Mouse (Mus musculus): ENCODE results near the gene Uqcc2. TPM values are rescaled to one million over a fixed set of nuclear protein-coding genes. Genes with fewer than 3 reads are reported as not detected.

The Uqcc2 gene
- total and polyA plus RNA-seq, 3 experiments, result 42.6 to 205 (median 113) TPM

GRCm38 (mm10) chr17:27121266-27121665 is 12.4 kb downstream of the Uqcc2 start:
- peaks cover 100% of the 10 kb centered on the region for H3K36me3 ChIP-seq (replicated peaks)
- no peaks in the 10 kb centered on the region for H3K9me3 ChIP-seq (replicated peaks)
- ATAC-seq (ENCODE audit: extremely low read depth, insufficient number of reproducible peaks, low FRiP score, poor library complexity, severe bottlenecking) (no peak), DNase-seq (ENCODE audit: low spot score) (no peak)
- TF ChIP-seq GATA1 (IDR thresholded peaks at IDR 0.05; ENCODE audit: borderline replicate concordance, low read length) (no peak), CTCF (IDR thresholded peaks at IDR 0.05; ENCODE audit: low read depth, low read length) (no peak), GATA2 (IDR thresholded peaks at IDR 0.05; ENCODE audit: borderline replicate concordance, low read depth, low read length) (no peak), POLR2AphosphoS5 (IDR thresholded peaks at IDR 0.05; ENCODE audit: insufficient replicate concordance, low read depth, low read length) (no peak), TAL1 (conservative IDR thresholded peaks at IDR 0.05; ENCODE audit: low read depth, low read length) (no peak)
- H3K4me1 ChIP-seq (ENCODE audit: insufficient read depth, low read depth, low read length), result peaks cover 6% of the 10 kb centered on the region
- H3K27me3 ChIP-seq (ENCODE audit: insufficient read depth, low read length), result no peaks in the 10 kb centered on the region; the same call in 1 of the 2 replicates
- H3K4me3 ChIP-seq (ENCODE audit: low read depth, low read length), result no peak overlapping the region

GRCm38 (mm10) chr17:27120561-27121024 is 13.1 kb downstream of the Uqcc2 start:
- Histone ChIP-seq H3K4me3 (ENCODE audit: low read depth, low read length) (no peak overlapping the region), H3K27me3 (ENCODE audit: insufficient read depth, low read length) (peaks cover 3% of the 10 kb centered on the region; the same call in 1 of the 2 replicates), H3K4me1 (ENCODE audit: insufficient read depth, low read depth, low read length) (peaks cover 6% of the 10 kb centered on the region; the same call in 1 of the 2 replicates), H3K9me3 (replicated peaks) (no peaks in the 10 kb centered on the region), H3K36me3 (replicated peaks) (peaks cover 100% of the 10 kb centered on the region)
- no peak for TF ChIP-seq TAL1 (conservative IDR thresholded peaks at IDR 0.05; ENCODE audit: low read depth, low read length)
- TF ChIP-seq CTCF (IDR thresholded peaks at IDR 0.05; ENCODE audit: low read depth, low read length), result peak; percentile 57
- no peak for ATAC-seq (ENCODE audit: extremely low read depth, insufficient number of reproducible peaks, low FRiP score, poor library complexity, severe bottlenecking)
- DNase-seq (ENCODE audit: low spot score), result no peak

GRCm38 (mm10) chr17:27119954-27120353 is 13.8 kb downstream of the Uqcc2 start:
- DNase-seq (ENCODE audit: low spot score) (no peak), ATAC-seq (ENCODE audit: extremely low read depth, insufficient number of reproducible peaks, low FRiP score, poor library complexity, severe bottlenecking) (no peak)
- Histone ChIP-seq H3K36me3 (replicated peaks) (peaks cover 99% of the 10 kb centered on the region), H3K4me1 (ENCODE audit: insufficient read depth, low read depth, low read length) (peaks cover 6% of the 10 kb centered on the region; the same call in 1 of the 2 replicates), H3K4me3 (ENCODE audit: low read depth, low read length) (no peak overlapping the region), H3K27me3 (ENCODE audit: insufficient read depth, low read length) (peaks cover 3% of the 10 kb centered on the region; the same call in 1 of the 2 replicates), H3K9me3 (replicated peaks) (no peaks in the 10 kb centered on the region)
- TF ChIP-seq GATA1 (IDR thresholded peaks at IDR 0.05; ENCODE audit: borderline replicate concordance, low read length) (no peak), CTCF (IDR thresholded peaks at IDR 0.05; ENCODE audit: low read depth, low read length) (no peak)

- H3K4me3 ChIP-seq (ENCODE audit: low read depth, low read length), result no peak overlapping the region
- no peak for TF ChIP-seq TAL1 (conservative IDR thresholded peaks at IDR 0.05; ENCODE audit: low read depth, low read length)
- no peak for TF ChIP-seq GATA2 (IDR thresholded peaks at IDR 0.05; ENCODE audit: borderline replicate concordance, low read depth, low read length)
- no peak for TF ChIP-seq GATA1 (IDR thresholded peaks at IDR 0.05; ENCODE audit: borderline replicate concordance, low read length)
- TF ChIP-seq POLR2AphosphoS5 (IDR thresholded peaks at IDR 0.05; ENCODE audit: insufficient replicate concordance, low read depth, low read length), result no peak
- TF ChIP-seq CTCF (IDR thresholded peaks at IDR 0.05; ENCODE audit: low read depth, low read length), result no peak
- DNase-seq (ENCODE audit: low spot score), result no peak
- peaks cover 6% of the 10 kb centered on the region; the same call in 1 of the 2 replicates for H3K4me1 ChIP-seq (ENCODE audit: insufficient read depth, low read depth, low read length)
- ATAC-seq (ENCODE audit: extremely low read depth, insufficient number of reproducible peaks, low FRiP score, poor library complexity, severe bottlenecking), result no peak
- H3K9me3 ChIP-seq (replicated peaks), result no peaks in the 10 kb centered on the region
- H3K36me3 ChIP-seq (replicated peaks), result peaks cover 99% of the 10 kb centered on the region
- peaks cover 3% of the 10 kb centered on the region; the same call in 1 of the 2 replicates for H3K27me3 ChIP-seq (ENCODE audit: insufficient read depth, low read length)
These were observed 14.2 kb downstream of the Uqcc2 start for GRCm38 (mm10) chr17:27119540-27119895.

- TF ChIP-seq TAL1 (conservative IDR thresholded peaks at IDR 0.05; ENCODE audit: low read depth, low read length) (no peak), GATA1 (IDR thresholded peaks at IDR 0.05; ENCODE audit: borderline replicate concordance, low read length) (no peak), CTCF (IDR thresholded peaks at IDR 0.05; ENCODE audit: low read depth, low read length) (no peak), GATA2 (IDR thresholded peaks at IDR 0.05; ENCODE audit: borderline replicate concordance, low read depth, low read length) (no peak), POLR2AphosphoS5 (IDR thresholded peaks at IDR 0.05; ENCODE audit: insufficient replicate concordance, low read depth, low read length) (no peak)
- Histone ChIP-seq H3K4me3 (ENCODE audit: low read depth, low read length) (no peak overlapping the region), H3K36me3 (replicated peaks) (peaks cover 99% of the 10 kb centered on the region), H3K27me3 (ENCODE audit: insufficient read depth, low read length) (peaks cover 8% of the 10 kb centered on the region; the same call in 1 of the 2 replicates), H3K9me3 (replicated peaks) (peaks cover 3% of the 10 kb centered on the region; the same call in 1 of the 2 replicates), H3K4me1 (ENCODE audit: insufficient read depth, low read depth, low read length) (peaks cover 4% of the 10 kb centered on the region; the same call in 1 of the 2 replicates)
- ATAC-seq (ENCODE audit: extremely low read depth, insufficient number of reproducible peaks, low FRiP score, poor library complexity, severe bottlenecking) (no peak), DNase-seq (ENCODE audit: low spot score) (no peak)
These were observed 14.8 kb downstream of the Uqcc2 start for GRCm38 (mm10) chr17:27118676-27119539.

- H3K9me3 ChIP-seq (replicated peaks), result peaks cover 3% of the 10 kb centered on the region; the same call in 1 of the 2 replicates
- no peak for ATAC-seq (ENCODE audit: extremely low read depth, insufficient number of reproducible peaks, low FRiP score, poor library complexity, severe bottlenecking)
- H3K4me3 ChIP-seq (ENCODE audit: low read depth, low read length), result no peak overlapping the region
These were observed 23.6 kb downstream of the Uqcc2 start for GRCm38 (mm10) chr17:27110072-27110471.

More at GRCm38 (mm10) chr17:27110072-27110471, 23.6 kb downstream of the Uqcc2 start:
- DNase-seq (ENCODE audit: low spot score), result no peak
- H3K36me3 ChIP-seq (replicated peaks), result peaks cover 75% of the 10 kb centered on the region
- peaks cover 4% of the 10 kb centered on the region; the same call in 1 of the 2 replicates for H3K4me1 ChIP-seq (ENCODE audit: insufficient read depth, low read depth, low read length)
- peaks cover 12% of the 10 kb centered on the region; the same call in 1 of the 2 replicates for H3K27me3 ChIP-seq (ENCODE audit: insufficient read depth, low read length)
- no peak for TF ChIP-seq POLR2AphosphoS5 (IDR thresholded peaks at IDR 0.05; ENCODE audit: insufficient replicate concordance, low read depth, low read length)
- TF ChIP-seq CTCF (IDR thresholded peaks at IDR 0.05; ENCODE audit: low read depth, low read length), result no peak
